Mouse (Mus musculus) retina, postnatal 7 days (tissue): ENCODE data around the gene Dync1h1.
A peak's percentile ranks its signal among the peaks of the same experiment; 100 is the strongest.
"Not testable (repeated sequence)": the region's sequence is repeated elsewhere in the genome, so short reads cannot be mapped to it uniquely, and the experiment has no call there.

Experiments used
- DNase-seq: peaks from one replicate; pipeline ENCODE4 v3.0.0-alpha.2; 2012; ENCODE audit warnings: low read depth, low spot score

Gene Dync1h1

DNA sequence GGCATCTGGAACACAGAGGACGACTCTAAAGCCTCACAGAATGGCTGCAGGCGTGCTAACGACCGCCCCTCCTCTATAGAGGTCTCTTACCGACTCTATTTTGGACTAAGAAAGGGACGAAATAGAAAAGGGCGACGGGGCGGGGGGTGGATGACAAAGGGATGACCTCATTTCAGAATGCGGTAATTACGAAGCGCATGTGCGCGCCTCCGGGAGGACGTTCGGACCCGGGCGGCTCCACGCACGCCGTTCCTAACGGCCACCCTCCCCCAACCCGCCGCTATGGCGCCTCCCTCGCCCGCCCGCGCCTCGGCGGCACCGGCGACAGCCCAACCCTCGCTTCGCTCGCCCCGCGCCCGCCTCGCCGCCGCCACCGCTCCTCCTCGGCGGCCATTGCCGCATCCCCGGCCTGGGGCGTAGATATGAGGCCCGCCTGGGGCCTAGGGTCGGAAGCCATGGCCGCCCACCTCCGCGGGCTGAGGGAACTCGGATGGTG is 94.5 kb downstream of the Dync1h1 start:
- DNase-seq = no peak

DNA sequence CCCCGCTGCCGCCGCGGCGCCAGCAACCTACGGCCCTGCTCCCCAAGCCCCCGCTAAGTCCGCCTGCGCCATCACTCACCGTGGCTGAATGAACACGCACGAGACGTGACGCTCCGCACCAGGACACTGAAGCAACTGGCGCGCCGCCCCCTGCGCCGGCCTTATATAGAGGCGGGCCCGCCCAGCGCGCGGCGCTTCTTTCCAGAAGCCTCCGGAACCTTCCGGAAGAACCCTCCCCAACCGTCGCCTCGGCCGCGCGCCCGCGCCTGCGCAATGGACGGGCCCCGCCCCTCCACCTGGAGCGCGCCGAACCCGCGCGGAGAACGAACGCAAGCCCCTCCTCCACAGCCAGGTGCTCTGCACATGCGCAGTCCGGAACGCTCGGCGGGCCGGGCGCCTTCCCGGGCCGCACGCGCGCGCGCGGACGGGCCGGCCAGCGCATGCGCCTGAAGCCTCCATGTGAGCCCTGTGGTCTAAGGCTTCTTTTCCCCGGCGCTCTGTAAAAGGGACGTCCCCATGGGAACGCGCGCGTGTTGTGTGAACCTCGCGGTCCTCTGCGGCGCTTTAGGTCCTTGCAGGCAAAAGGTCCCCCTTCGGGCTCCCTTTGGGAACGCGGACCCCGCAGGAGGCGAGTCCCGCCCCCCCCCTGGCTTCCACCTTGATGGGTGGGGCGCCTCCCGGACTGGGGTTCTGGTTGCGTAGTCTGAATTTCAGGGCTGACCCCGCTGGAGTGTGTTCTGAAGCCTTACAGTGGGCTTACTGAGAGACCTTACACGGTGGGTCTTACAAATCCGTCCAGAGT is 95.1 kb downstream of the Dync1h1 start:
- peak; percentile 96 for DNase-seq

DNA sequence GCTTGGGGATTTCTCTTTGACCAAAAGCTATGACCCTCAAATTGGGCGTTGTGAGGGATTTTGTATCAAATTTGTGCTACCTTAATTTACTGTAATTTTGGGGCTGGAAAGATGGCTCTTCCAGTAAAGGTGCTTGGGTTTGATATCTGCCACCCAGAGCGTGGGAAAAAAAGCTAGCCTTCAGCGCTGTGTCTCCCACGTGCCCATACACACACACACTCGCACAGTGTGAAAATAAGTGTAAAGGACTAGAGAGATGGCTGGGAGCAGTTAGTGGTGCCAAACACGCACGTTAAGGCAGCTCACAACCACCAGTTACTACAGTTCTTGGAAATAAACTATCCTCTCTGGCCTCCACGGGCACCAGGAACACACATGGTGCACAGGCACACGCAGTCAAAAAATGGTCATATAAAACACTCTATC is 95.7 kb downstream of the Dync1h1 start:
- DNase-seq = no peak

DNA sequence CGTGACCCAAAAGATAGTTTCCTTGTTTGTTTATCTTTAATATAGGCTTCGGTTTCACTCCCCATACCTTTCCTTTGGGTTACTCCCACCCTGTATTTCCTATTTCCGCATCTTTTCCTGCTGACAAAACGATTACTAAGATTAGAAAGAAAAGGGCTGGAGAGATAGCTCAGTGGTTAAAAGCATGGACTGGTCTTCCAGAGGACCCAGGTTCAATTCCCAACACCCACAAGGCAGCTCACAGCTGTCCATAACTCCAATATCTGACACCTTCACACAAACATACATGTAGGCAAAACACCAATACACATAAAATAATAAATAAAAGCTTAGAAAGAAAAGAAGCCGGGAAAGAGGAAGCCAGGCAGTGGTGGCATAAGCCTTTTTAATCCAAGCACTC is 96.2 kb downstream of the Dync1h1 start:
- no peak for DNase-seq

DNA sequence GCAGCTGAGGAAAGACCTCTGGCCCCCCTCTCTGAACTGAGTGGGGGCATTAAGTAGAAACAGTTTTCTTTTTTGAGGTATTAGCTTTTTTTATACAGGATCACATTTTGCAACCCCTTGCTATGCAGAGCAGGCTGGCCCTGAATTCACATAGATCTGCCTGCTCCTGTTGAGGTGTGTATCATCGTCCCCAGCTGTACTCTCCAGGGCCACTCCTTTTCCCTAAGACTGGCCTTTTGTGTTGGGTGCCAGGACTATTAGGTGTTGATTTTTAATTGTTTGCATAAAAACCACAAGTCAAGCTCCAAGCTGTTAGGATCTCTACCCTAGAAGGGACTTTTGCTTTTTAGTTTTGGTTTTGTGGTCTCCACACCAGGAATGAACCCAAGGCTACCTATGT is 96.8 kb downstream of the Dync1h1 start:
- DNase-seq = no peak

DNA sequence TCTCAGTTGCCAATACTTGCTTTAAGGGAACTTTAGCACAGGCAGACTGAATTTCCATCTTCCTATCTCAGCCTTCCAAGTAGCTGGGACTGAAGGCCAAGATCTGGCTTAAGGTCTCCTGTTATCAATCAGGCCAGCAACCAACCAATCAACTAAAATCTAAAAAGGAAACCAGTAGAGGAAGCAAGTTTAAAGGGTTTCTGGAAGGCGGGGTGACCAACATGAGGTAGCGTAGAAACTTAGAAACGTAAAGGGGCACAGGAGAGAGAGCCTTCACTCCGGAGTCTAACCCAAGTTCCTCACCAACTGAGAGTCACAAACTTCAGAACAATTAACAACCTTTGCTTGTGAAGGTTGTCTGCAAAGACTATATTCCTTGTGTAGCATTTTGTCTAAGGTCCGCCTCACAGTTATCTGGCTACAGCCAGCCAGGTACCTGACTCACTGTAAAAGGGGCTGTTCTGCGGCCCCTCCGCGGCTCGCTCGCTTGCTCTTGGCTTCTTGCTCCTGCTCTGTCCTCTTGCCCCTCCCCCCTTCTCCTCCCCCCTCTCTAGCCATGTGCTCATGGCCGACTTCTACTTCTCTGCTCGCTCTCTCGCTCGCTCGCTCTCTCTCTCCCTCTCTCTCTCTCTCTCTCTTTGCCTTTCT is 97.4 kb downstream of the Dync1h1 start:
- no peak for DNase-seq

DNA sequence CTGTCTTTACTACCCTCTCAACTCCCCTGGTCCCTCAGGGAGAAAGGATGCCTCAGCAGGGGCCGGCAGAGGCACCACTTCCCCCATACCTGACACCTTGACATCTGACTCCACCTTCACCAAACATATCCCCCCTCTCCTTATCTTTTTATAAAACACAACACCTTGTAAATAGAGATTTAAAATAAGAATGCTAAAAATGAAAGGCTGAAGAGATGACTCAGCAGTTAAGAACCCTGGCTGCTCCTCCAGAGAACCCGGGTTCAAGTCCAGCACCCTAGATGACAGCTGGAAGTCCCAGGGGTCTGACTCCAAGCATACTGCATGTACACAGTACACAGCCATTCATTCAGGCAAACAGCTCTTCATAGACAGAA is 97.9 kb downstream of the Dync1h1 start:
- DNase-seq = no peak

DNA sequence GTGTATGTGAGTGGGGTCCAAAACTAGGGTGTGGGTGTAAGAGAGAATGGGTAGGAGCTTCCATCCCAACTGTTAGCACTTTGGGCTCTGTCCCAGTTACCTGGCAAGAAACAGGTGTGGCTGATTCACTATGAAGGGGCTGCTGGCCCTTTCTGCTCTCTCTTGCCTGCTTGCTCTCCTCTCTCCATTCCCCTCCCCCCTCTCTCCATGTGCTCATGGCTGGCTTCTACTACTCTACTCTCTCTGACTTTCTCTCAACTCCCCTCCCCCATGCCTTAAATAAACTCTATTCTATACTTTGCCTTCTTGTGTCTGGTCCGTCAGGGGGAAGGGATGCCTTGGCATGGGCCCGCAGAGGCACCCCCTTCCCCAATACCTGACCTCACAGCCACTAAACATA is 99.5 kb downstream of the Dync1h1 start:
- DNase-seq = no peak

DNA sequence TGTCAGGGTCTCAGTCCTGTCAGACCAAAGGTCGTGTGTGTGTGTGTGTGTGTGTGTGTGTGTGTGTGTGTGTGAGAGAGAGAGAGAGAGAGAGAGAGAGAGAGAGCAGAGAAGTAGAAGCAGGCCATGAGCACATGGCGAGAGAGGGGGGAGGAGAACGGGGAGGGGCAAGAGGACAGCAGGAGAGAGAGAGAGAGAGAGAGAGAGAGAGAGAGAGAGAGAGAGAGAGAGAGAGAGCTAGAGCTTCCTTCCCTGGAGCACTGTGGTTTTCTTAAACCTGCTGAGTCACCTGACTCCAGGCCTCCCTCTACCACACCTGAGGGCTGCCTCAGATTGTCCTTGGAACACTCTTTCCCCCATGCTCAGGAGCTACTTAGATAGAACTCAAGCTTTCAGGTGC is 100.1 kb downstream of the Dync1h1 start:
- not testable (repeated sequence) for DNase-seq

DNA sequence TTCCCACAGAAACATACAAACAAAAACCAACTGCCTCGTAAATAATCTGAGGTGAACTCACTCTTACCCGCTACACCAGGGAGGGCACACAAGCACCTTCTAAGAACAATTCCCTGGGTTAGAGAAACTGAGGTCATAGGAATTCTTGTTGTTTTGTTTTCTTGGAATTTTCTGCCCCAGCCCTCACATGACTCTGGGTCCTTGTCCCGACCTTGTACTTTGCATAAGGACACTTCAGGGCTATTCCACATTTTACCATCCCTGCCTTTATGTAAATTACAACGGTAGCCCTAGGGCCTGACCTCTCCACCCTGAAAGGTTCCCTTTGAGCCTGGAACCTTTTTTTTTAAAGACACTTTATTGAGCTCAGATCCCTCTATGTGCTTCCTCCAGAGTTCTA is 101.3 kb downstream of the Dync1h1 start, which contains the start of gene Hsp90aa1:
Hsp90aa1 (minus strand) TSS at position 173 of the 400 bp plus-strand sequence.
- DNase-seq = no peak

DNA sequence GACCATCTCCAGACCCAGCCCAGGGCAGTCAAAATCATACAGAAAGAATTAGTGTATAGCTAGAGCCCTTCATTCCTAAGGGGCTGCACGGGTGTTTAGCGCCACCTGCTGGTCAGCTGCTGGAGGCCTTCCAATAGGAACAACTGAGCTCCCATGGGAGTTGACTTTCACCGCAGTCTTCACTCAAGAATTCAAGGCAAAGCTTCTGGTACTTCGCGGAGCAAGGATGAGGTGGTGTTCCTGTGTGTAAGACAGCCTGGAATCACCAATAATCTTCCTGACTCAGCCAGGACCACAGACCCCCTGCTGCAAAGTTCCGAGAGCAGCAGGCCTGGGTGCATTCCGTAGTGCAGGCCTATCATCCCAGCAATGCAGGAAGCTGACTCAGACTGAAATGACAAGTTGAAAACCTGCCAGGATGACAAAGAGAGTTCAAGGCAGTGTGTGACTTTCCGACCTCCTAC is 101.8 kb downstream of the Dync1h1 start:
- peak; percentile 86 for DNase-seq

DNA sequence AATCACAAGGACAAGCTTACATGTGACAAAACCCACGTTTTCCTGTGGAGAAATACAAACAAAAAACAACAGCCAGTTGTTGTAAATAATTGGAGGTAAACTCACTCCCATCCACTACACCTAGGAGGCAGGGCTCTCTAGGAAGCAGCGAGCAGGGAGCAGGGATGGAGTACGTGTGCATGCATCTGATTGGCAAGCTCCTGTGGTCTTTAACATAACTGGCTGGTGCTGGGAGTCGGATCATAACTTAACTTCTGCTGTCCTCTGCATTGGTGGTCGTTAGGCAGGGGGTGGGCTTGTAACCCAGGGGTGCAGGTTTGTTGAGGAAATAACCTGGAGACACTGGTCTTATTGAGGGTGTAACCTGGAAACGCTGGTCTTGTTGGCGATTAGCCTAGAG is 102.4 kb downstream of the Dync1h1 start:
- no peak for DNase-seq

DNA sequence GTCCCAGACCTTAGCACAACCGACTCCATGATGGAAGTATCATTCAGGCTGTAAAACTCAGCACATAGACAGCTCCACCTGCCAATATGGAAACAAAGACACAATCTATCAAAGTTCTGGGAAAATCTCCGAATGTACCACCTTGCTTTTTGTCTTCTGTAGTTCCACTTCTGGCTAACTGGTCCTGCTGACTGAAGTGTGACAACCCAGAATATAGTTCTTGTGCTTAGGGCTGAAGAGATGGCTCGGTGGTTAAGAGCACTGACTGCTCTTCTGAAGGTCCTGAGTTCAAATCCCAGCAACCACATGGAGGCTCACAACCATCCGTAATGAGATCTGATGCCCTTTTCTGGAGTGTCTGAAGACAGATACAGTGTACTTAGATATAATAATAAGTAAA is 104.2 kb downstream of the Dync1h1 start:
- DNase-seq = not testable (repeated sequence)

DNA sequence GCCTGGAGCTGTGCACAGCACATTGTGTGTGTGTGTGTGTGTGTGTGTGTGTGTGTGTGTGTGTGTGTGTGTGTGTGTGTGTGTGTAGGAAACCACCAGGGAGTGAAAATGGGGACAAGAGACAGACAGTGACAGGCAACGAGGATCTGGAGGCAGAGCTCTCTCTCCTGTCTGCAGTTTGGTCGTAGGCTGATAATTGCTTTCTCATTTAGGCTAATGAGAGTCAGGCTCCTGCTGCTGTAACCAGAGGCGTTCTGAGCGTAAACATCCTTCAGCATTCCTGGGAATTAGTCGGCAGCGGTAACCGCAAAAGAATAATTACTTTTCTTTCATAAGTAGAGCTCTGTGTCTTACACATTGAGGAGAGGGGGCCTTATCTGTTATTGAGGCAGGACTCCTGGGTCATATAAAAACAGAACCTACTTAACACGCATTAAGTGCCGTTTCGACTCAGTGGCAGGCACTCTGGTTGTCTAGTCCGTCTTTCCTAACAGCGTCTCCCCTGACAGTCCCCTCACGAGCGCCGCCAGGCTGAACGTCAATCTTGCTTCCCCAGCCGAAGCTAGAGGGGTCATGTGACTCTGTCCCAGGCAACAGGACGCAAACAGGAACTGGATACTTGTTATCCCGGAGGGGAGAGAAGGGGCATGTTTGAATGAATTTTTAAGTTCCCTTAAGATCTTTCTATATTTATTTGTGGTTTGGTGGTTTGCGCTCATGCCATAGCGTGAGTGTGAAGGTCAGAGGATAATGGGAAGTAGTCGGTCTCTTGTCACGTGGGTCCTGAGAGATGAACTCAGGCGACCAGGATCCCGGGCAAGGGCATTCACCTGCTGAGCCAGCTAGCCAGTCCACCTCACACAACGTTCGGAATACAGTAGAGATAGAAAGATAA is 105.3 kb downstream of the Dync1h1 start:
- DNase-seq = no peak

DNA sequence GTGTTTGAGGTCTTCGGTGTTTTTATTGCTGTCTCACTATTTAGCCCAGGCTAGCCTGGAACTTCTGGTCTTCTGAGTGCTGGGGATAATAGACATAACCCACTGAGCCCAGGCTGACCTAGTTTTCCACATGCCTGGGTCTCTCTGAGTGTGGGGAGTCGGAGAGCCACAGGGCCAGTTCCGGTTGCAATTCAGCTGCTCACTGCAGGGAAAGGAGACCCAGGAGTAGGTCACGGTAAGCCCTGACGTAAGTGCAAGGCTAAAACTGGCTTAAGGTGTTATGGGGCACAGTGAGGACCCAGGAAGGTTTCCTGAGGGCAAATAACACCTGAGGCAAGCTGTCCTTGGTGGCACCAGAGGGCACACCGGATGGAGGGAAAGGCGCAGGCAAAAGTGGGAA is 106.2 kb downstream of the Dync1h1 start:
- DNase-seq = no peak

DNA sequence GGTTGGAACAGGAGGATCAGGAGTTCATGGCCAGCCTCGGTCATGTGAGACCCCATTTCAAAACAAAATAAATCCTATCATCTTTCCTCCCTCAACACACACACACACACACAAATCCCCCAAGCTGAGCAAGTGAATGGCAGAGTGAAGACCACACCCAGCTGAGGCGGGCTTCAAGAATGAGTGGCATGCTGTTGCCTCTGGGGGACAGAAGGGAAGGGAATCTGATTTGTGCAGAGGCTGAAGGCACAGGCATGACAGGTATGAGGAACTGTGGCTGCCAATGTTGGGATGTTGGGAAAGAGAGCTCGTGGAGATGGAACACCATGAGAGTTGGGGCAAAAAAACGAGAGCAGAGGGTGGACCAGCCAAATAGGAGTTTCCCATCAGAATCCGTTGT is 110.0 kb downstream of the Dync1h1 start:
- no peak for DNase-seq

DNA sequence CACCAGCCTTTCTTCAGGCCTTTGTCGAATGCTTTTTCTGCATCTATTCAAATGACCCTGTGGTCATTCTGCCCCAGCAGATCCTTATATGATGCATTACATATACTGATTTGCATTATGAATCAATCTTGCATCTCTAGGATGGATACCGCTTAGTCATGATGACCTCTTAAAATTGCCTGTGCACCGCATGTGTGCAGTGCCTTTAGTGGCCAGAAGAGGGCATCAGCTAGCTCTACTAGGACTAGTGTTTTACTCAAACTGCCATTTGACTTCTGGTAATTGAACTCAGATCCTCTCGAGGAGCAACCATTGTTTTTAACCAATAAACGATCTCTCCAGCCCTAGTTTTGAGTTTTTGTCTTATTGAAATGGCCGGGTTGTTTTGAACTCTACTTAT is 112.5 kb downstream of the Dync1h1 start:
- no peak for DNase-seq

DNA sequence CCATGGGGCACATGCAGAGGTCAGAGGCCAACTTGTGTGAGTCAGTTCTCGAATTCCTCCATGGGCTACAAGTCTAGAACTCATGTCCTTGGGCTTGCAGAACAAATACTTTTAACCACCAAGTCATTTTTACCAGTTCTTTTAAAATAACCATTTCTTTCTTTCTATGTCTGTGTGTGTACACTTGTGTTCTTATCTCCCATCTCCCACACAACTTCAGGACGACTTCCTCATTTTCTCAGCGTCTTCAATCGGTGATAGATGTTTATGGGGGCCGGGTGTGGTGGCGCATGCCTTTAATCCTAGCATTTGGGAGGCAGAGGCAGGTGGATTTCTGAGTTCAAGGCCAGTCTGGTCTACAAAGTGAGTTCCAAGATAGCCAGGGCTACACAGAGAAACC is 113.0 kb downstream of the Dync1h1 start:
- DNase-seq = no peak

DNA sequence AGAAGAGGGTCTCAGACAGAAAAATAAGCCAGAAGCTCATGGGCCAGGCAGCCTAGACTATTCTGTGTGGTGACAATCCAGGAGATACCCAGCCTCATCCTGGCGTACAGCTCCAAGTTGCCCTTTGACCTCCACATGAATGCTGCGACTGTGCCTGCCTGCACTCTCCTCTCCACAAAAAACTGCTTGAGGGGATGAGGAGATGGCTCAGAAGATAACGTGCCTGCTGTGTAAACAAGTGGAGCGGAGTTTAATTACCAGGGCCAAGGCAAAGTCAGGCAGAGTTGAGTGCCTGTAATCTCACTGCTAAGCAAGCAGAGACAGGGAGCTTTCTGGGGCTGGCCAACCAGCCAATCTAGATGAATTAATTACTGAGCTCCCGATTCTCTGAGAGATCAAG is 114.8 kb downstream of the Dync1h1 start:
- DNase-seq = no peak
